Mouse (Mus musculus) left cerebral cortex, postnatal 4 days (tissue): Measurements from ENCODE around the gene Sars2. TPM values are rescaled to one million over a fixed set of nuclear protein-coding genes. Genes with fewer than 3 reads are reported as not detected.
A peak's percentile ranks its signal among the peaks of the same experiment; 100 is the strongest.
"Not testable (repeated sequence)": the region's sequence is repeated elsewhere in the genome, so short reads cannot be mapped to it uniquely, and the experiment has no call there.

ENCODE experiments used
- DNase-seq: peaks from one replicate; pipeline ENCODE4 v3.0.0-alpha.2; 2022
- intact Hi-C: fragments of 180-260 bp; cut with DNase I; formaldehyde crosslinking; loops from one replicate; pipeline ENCODE4 v1.15.1; 2025
- total RNA-seq, 2 experiments: library from RNA; stranded (reverse); gene quantifications; 2 replicates each; pipeline ENCODE4 v1.2.3; 2021

Sars2 gene
- total RNA-seq, result 10 to 100 TPM; 11.9 to 13.3 TPM

GRCm38 (mm10) chr7:28741709-28742438, at the start of gene Sars2, which contains the start of gene Mrps12:
TSS of gene Sars2 (plus strand) at chr7:28741992.
TSS of gene Mrps12 (minus strand) at chr7:28741820.
- intact Hi-C loops, result no loop called here
- peak; percentile 93 for DNase-seq

GRCm38 (mm10) chr7:28692545-28693320, 49.1 kb upstream of the Sars2 start, which contains the start of gene Fbxo27:
TSS of gene Fbxo27 (plus strand) at chr7:28692849.
- intact Hi-C loops, result no loop called here
- peak; percentile 39 for DNase-seq

- DNase-seq, result peak; percentile 68
- intact Hi-C loops, result no loop called here
Observed at GRCm38 (mm10) chr7:28693321-28693966, 48.3 kb upstream of the Sars2 start.

GRCm38 (mm10) chr7:28694423-28694822, 47.4 kb upstream of the Sars2 start:
- intact Hi-C loops, result no loop called here
- DNase-seq, result no peak

GRCm38 (mm10) chr7:28694966-28695511, 46.8 kb upstream of the Sars2 start:
- no peak for DNase-seq
- intact Hi-C loops, result no loop called here

- no peak for DNase-seq
- intact Hi-C loops, result no loop called here
Observed at GRCm38 (mm10) chr7:28697277-28697676, 44.5 kb upstream of the Sars2 start.

GRCm38 (mm10) chr7:28700269-28700668, 41.5 kb upstream of the Sars2 start:
- intact Hi-C loops, result no loop called here

GRCm38 (mm10) chr7:28701306-28701705, 40.5 kb upstream of the Sars2 start:
- DNase-seq, intact Hi-C loops: not testable (repeated sequence)

More at GRCm38 (mm10) chr7:28700269-28700668, 41.5 kb upstream of the Sars2 start:
- DNase-seq, result no peak

GRCm38 (mm10) chr7:28702601-28703143, 39.1 kb upstream of the Sars2 start:
- DNase-seq, result no peak
- intact Hi-C loops, result no loop called here

- intact Hi-C loops, result no loop called here
- no peak for DNase-seq
Observed at GRCm38 (mm10) chr7:28709454-28709853, 32.3 kb upstream of the Sars2 start.

GRCm38 (mm10) chr7:28710962-28711361, 30.8 kb upstream of the Sars2 start:
- DNase-seq, result no peak

GRCm38 (mm10) chr7:28714667-28715066, 27.1 kb upstream of the Sars2 start:
- intact Hi-C loops, result loop anchor here (5.0 kb wide), 1 partner anchor 267 kb away; no protein-coding TSS in a partner anchor

More at GRCm38 (mm10) chr7:28710962-28711361, 30.8 kb upstream of the Sars2 start:
- intact Hi-C loops, result no loop called here

GRCm38 (mm10) chr7:28715598-28715997, 26.2 kb upstream of the Sars2 start:
- intact Hi-C loops, result loop anchor here (5.0 kb wide), 1 partner anchor 268 kb away; no protein-coding TSS in a partner anchor
- DNase-seq, result no peak

More at GRCm38 (mm10) chr7:28714667-28715066, 27.1 kb upstream of the Sars2 start:
- no peak for DNase-seq

GRCm38 (mm10) chr7:28716590-28717281, 25.1 kb upstream of the Sars2 start, which contains the start of gene Fbxo17:
TSS of gene Fbxo17 (plus strand) at chr7:28716804.
- DNase-seq, result peak; percentile 46
- intact Hi-C loops, result loop anchor here (5.0 kb wide), 1 partner anchor 269 kb away; no protein-coding TSS in a partner anchor

GRCm38 (mm10) chr7:28717726-28718125, 24.1 kb upstream of the Sars2 start:
- intact Hi-C loops, result loop anchor here (5.0 kb wide), 1 partner anchor 270 kb away; no protein-coding TSS in a partner anchor
- no peak for DNase-seq

GRCm38 (mm10) chr7:28719159-28719558, 22.6 kb upstream of the Sars2 start:
- intact Hi-C loops, result loop anchor here (5.0 kb wide), 1 partner anchor 272 kb away; no protein-coding TSS in a partner anchor
- DNase-seq, result no peak

GRCm38 (mm10) chr7:28719650-28720049, 22.1 kb upstream of the Sars2 start:
- intact Hi-C loops, result loop anchor here (5.0 to 10.0 kb wide), 3 partner anchors 65 to 272 kb away; partner anchors contain the start of gene Rinl
- DNase-seq, result no peak

GRCm38 (mm10) chr7:28720753-28721537, 20.8 kb upstream of the Sars2 start:
- intact Hi-C loops, result loop anchor here (10.0 kb wide), 2 partner anchors 64 to 116 kb away; partner anchors contain the start of gene Rinl
- peak; percentile 37 for DNase-seq
